Mouse (Mus musculus) small intestine, adult 2 months (tissue): ENCODE data around the gene Cyp2j7.
A peak's percentile ranks its signal among the peaks of the same experiment; 100 is the strongest.

Experiments
- CTCF ChIP-seq: fragments of 200-500 bp; IDR thresholded peaks from 2 replicates; pipeline ENCODE4 v1.5.1; 2012; ENCODE audit warnings: low read depth, mild to moderate bottlenecking, control low read depth, inconsistent platforms, low read length, moderate library complexity, mixed read lengths; ENCODE audit not compliant: insufficient replicate concordance, insufficient read length; ENCODE audit errors: extremely low read depth
- POLR2A ChIP-seq: fragments of 200-500 bp; IDR thresholded peaks from 2 replicates; pipeline ENCODE4 v1.6.1; 2012; ENCODE audit warnings: low read depth, mild to moderate bottlenecking, control low read depth, inconsistent platforms, low read length, moderate library complexity

DNA sequence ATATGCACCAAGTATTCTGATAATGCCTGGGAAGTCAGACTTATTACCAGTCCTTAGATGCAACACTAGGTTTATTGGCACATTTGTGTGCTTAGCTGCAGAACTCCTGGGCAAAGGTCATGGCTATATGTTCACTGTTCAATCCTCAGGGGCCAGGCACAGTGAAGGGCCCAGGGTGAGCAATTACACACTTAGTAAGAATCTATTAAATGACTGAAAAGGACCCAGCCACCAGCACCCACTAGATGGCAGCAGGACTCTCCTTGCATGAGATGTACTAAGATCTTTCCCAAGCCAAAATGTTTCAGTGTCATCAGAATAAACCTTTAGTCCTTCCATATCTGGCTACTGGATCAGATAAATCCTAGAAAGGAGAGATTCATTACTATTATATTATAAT lies 37.4 kb upstream of the Cyp2j7 start:
- TF ChIP-seq POLR2A (no peak), CTCF (peak; percentile 32; the same call in 1 of the 2 replicates)
